Mouse (Mus musculus) neural tube, embryonic 15.5 days (tissue): ENCODE results near the gene Cklf. TPM values are rescaled to one million over a fixed set of nuclear protein-coding genes. Genes with fewer than 3 reads are reported as not detected.

ENCODE experiments used
- polyA plus RNA-seq: library from polyadenylated mRNA; unstranded; fragments of >200 nt; fragmentation: Nextera tagmentation; extraction: Ambion mirVana; gene quantifications from 2 replicates; pipeline ENCODE4 v1.2.1, GENCODE M21; 2015

Gene Cklf
- polyA plus RNA-seq, 1 experiment from 2014 or later, result 36.8 TPM

Other genes starting within 250 kb of the Cklf start
- gene Cdh5, start 149.2 kb upstream of the Cklf start, polyA plus RNA-seq, result 12.5 and 17.7 TPM in 2 replicates
- gene Bean1, start 80.4 kb upstream of the Cklf start, polyA plus RNA-seq, result 9.0 and 9.8 TPM in 2 replicates
- gene Tk2, start 2.3 kb upstream of the Cklf start, polyA plus RNA-seq, result 40.2 and 46.7 TPM in 2 replicates
- not detected in 2 replicates for gene Cmtm2a, start 42.3 kb downstream of the Cklf start, polyA plus RNA-seq
- gene Gm45711, start 59.2 kb downstream of the Cklf start, polyA plus RNA-seq, result not detected in 2 replicates
- gene Cmtm1, start 59.3 kb downstream of the Cklf start, polyA plus RNA-seq, result not detected in 2 replicates
- gene Gm11020, start 70.7 kb downstream of the Cklf start, polyA plus RNA-seq, result not detected in 2 replicates
- gene Cmtm2b, start 71.4 kb downstream of the Cklf start, polyA plus RNA-seq, result not detected in 2 replicates
- gene Cmtm3, start 88.5 kb downstream of the Cklf start, polyA plus RNA-seq, result 38.9 and 57.6 TPM in 2 replicates
- gene Cmtm4, start 144.9 kb downstream of the Cklf start, polyA plus RNA-seq, result 2.4 and 2.6 TPM in 2 replicates
- gene Dync1li2, start 192.2 kb downstream of the Cklf start, polyA plus RNA-seq, result 83.4 and 98.1 TPM in 2 replicates